Mouse (Mus musculus): ENCODE measurements at regions not wholly inside any gene's neighbourhood (a gene's known extent, or its start where the extent isn't known, plus 50 kb on each side); places are given as distances from the start of the nearest gene placed in this dataset.
A peak's percentile ranks its signal among the peaks of the same experiment; 100 is the strongest.

DNA sequence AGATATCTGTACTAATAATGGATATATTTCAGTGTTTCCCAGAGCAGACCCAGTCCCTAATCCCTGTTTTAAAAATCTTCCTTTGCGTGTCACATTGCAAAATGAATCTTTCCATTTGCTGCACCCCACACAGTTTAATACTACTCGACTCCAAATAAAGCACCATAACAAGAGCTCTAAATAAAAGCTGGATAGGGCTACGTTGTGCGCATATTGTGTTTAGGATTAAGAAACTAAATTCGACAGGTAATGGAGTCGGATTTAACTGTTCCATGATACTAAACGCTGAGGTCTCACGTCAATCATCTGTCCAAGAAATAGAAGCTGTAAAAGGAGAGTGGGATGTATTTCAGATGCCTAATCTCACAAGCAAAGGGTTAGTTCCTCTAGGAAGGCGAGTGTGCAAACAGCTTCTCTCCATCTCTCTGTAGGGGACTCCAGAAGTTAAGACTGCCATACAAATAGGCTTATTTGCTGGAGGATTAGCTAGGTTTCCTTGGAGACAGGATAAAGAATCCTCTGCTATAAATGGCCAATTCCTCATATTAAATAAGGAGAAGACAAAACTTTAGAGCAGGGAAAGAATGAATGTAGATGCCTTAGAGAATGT lies 544.6 kb downstream of the Olfm4 start:
- no peak for TF ChIP-seq CTCF (IDR thresholded peaks at IDR 0.05; ENCODE audit: low read depth)
- H3K4me1 ChIP-seq (ENCODE audit: insufficient read depth, low read length), result no peaks in the 10 kb centered on the region
- no peak for DNase-seq (ENCODE audit: low spot score)

GRCm38 (mm10) chr14:80536044-80536745 lies 552.3 kb downstream of the Olfm4 start:
- WGBS, result 39% methylated on average over 7 of the region's 7 CpGs
- H3K4me3 ChIP-seq (ENCODE audit: low read length), result no peak overlapping the region
- no peak for DNase-seq (ENCODE audit: low spot score)
- TF ChIP-seq CTCF (IDR thresholded peaks at IDR 0.05; ENCODE audit: low read depth), result no peak
- no peaks in the 10 kb centered on the region for H3K36me3 ChIP-seq (ENCODE audit: insufficient read depth, low read length)
- H3K4me1 ChIP-seq (ENCODE audit: insufficient read depth, low read length), result no peaks in the 10 kb centered on the region
- H3K9me3 ChIP-seq (ENCODE audit: low read length), result no peaks in the 10 kb centered on the region
- ATAC-seq, result no peak
- 0 out of 2 replicates have a peak overlapping the region, but pooled peaks have one; percentile 5 for H3K4me2 ChIP-seq (ENCODE audit: low read depth, low read length)
- H3K27me3 ChIP-seq (ENCODE audit: insufficient read depth, low read length), result no peaks in the 10 kb centered on the region
- H3K9ac ChIP-seq (replicated peaks; ENCODE audit: low read length), result no peak overlapping the region
- H3K27ac ChIP-seq, result no peak overlapping the region

More for the DNA sequence above, 544.6 kb downstream of the Olfm4 start:
- no peak overlapping the region for H3K4me3 ChIP-seq (ENCODE audit: low read length)
- no peak for ATAC-seq
- no peaks in the 10 kb centered on the region for H3K36me3 ChIP-seq (ENCODE audit: insufficient read depth, low read length)
- H3K27me3 ChIP-seq (ENCODE audit: insufficient read depth, low read length), result no peaks in the 10 kb centered on the region
- H3K27ac ChIP-seq, result no peak overlapping the region
- no peak overlapping the region for H3K4me2 ChIP-seq (ENCODE audit: low read depth, low read length)
- H3K9me3 ChIP-seq (ENCODE audit: low read length), result no peaks in the 10 kb centered on the region
- WGBS, result 61% methylated on average over 9 of the region's 9 CpGs
- no peak overlapping the region for H3K9ac ChIP-seq (replicated peaks; ENCODE audit: low read length)

DNA sequence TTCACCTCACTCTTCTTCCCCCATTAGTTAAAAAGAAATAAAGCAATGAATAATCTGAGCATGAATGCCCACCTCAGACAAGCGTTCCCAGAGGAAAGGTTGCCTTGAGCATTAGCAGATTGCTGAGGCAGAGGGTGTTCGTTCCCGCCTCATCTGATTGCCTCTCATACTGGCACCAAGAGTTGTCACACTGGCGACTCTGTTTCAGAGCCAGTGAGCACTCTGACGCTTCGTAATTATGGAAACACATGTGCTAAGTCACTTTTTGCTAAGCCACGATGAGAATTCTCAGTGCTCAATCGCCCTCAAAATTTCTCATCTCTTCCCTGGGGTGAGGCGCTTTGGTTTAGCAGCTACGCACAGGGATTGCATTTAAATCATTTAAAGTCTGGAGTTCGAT lies 576.1 kb downstream of the Olfm4 start:
- Histone ChIP-seq H3K9me3 (ENCODE audit: low read length) (no peaks in the 10 kb centered on the region), H3K4me2 (ENCODE audit: low read depth, low read length) (no peak overlapping the region), H3K4me1 (ENCODE audit: insufficient read depth, low read length) (no peaks in the 10 kb centered on the region), H3K27me3 (ENCODE audit: insufficient read depth, low read length) (no peaks in the 10 kb centered on the region), H3K36me3 (ENCODE audit: insufficient read depth, low read length) (no peaks in the 10 kb centered on the region), H3K27ac (no peak overlapping the region), H3K4me3 (ENCODE audit: low read length) (no peak overlapping the region), H3K9ac (replicated peaks; ENCODE audit: low read length) (no peak overlapping the region)
- TF ChIP-seq CTCF (IDR thresholded peaks at IDR 0.05; ENCODE audit: low read depth), result no peak
- ATAC-seq, result no peak
- WGBS, result 48% methylated on average over 11 of the region's 11 CpGs
- DNase-seq (ENCODE audit: low spot score), result peak; percentile 26

Measured in hindbrain, postnatal 0 days (tissue).